Mouse (Mus musculus): ENCODE results near the gene Trio.

The Trio gene

GRCm38 (mm10) chr15:27945570-27945969, 80.1 kb downstream of the Trio start:
- in situ Hi-C loops (cut with MboI, MseI), result no loop called here

DNA sequence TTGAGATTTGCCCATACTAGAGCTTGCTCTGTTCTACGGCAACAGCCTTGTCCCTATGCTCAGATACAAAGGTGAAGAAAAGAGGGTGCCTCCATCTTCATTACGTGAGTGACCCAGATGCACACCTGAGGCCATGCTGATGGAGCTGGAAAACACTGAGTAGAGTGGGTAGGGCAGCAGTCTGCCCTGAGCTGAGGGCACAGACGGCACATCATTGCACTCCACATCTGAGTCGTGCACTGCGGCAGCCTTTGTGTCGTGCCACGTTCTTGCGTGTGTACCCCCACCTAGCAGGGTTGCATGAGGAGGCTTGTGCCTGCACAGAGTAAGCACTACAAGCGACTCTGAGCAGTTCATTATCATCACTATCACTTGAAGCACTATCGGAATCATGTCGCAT, 80.8 kb downstream of the Trio start:
- in situ Hi-C loops (cut with MboI, MseI), result no loop called here

DNA sequence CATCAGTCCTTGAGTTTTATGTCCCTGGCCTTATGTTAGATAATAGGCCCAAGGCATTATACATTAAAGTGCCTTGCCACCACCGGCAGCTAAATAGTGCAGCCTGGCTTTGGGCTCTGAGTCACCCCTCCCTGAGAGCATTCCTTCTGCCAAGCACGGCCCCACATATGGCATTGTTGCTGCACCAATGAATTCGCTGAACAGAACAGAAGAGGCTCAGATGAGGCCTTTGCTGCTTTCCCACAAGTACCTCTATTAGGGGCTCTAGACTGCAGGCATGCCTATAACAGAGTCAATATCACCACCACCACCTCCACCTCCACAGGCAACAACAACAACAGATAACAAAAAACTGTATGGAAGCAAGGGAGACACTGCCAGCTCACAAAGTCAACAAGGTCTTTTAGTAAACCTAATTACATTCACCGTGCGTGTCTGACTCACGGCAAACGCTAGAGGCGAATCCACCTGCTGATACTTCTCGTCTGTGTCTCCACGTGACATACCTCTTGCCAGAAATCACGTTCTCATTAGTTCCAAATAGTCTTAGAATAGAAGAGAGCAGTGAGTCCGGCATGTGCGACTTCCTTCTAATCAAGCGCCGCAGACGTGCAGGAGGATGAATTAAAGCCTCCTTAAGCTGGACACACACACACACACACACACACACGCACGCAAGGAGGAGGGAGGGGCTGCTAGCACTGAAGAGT, 82.0 kb downstream of the Trio start:
- in situ Hi-C loops (cut with MboI, MseI), result no loop called here

DNA sequence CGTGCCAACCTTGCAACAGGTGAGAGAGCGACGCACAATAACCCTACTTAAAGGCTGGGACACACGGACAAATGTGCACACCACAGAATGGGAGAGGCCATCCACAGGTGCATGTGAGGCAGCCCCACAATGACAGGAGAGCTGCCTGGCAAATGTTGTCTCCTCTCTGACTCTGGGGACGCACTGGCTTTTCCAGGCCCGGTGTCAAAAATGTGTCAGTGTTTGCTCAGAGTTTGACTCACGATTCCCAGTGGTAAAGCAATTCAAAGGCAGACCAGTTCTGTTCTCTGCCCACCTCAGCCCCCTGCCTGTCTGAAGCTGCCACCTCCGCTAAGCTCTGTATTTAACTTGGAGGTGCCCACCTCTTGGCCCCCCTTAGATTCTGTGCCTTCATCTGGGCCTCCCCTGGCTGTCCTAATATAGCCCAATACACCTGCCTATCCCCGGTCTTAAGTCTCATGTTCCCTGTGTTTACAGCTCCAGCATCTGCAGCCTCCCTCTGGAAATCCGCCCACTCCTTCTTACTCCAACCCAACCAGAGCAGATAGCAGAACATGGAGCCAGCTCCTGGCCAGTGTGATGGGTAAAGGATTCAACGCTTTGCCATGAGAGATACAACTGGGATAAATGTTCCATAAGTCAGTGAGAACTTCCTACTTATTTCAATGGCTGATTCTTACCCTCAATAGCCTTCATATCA, 83.3 kb downstream of the Trio start:
- in situ Hi-C loops (cut with MboI, MseI), result no loop called here

- in situ Hi-C loops (cut with MboI, MseI), result no loop called here
Observed at GRCm38 (mm10) chr15:27941441-27941840, 84.2 kb downstream of the Trio start.

DNA sequence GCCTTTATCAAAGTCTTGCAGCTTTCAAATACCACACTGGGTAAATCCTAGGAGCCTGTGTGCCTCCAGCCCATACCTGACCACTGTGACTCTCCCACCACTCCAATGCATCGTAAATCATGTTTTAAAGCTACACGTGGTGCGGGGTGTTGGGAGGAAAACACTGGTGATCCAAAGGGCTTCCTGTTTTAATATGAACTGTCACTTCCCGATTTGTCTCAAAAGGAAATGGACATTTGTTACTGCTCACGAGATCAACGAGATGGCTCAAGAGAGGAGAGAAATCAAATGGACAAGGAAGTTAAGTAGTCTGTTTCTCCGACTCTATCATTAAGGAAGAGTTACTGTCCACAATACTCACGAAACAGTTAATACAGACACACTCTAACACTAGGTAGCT, 84.6 kb downstream of the Trio start:
- in situ Hi-C loops (cut with MboI, MseI), result no loop called here

- in situ Hi-C loops (cut with MboI, MseI), result no loop called here
Observed at GRCm38 (mm10) chr15:27940032-27940431, 85.6 kb downstream of the Trio start.

- in situ Hi-C loops (cut with MboI, MseI), result loop anchor here (5.0 kb wide), 1 partner anchor 78 kb away; no protein-coding TSS in a partner anchor
Observed at GRCm38 (mm10) chr15:27938886-27939285, 86.8 kb downstream of the Trio start.

DNA sequence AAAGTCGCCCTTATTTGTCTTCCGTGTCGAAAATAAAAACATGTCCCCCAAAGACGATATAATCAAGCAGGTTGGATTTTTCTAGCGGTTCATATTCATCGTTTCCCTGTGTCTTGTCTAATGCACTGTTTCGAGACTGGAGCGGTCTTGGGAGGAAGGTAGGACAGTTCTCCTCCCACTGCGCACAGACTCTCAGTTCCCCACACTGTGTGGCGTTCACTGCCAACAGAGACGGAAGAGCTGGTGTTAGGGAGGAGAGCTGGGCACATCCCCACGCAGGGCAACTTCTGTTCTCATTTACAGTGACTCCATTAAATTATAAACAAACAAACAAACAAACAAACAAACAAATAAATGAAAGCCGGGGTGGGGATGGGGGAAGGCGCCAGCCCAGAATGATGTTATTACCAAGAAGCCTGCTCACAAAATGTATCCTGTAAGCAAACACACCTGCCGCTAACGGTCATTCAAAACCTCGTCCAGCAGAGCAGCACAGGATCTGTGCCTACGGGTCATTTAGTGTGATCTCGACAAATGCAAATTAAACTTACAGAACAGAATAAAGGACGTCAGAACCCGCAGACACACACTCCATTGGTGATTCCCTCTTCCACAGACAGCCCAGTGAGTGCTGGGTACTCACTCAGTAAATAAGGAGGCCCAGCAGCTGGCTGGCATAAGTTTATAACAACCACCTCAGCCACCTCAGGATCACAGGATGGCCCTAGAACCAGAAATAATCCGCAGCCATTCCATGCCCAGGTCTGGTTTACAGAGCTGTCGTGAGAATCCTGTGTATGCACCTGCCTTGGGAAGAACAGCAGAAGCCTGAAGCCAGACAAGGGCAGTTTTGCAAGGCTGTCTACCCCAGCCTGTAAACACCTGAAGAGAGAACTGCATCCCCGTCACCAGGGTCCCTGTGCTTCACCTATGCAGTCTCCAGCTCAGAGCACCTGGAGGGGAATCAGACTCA, 87.5 kb downstream of the Trio start:
- in situ Hi-C loops (cut with MboI, MseI), result loop anchor here (5.0 kb wide), 1 partner anchor 79 kb away; no protein-coding TSS in a partner anchor

GRCm38 (mm10) chr15:27937003-27937860, 88.4 kb downstream of the Trio start:
- in situ Hi-C loops (cut with MboI, MseI), result loop anchor here (5.0 kb wide), 1 partner anchor 80 kb away; no protein-coding TSS in a partner anchor

GRCm38 (mm10) chr15:27935772-27936746, 89.6 kb downstream of the Trio start:
- in situ Hi-C loops (cut with MboI, MseI), result loop anchor here (5.0 kb wide), 1 partner anchor 81 kb away; no protein-coding TSS in a partner anchor

DNA sequence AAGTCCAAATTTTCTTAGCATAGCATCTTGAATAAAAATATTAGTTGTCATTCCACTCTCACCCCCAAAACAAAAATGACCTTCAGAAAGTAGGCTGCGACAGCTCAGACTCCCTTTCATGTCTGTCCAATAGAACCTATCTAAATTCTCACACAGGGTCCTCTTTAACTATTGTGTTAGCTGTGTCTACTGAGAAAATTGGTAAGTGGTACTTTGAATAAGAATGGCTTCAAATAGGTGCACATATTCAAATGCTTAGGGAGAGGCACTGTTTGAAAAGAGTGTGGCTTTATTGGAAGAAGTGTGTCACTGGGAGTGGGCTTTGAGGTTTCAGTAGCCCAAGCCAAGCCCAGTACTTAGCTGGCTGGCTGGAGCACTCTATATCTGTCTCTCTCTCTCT, 92.4 kb downstream of the Trio start:
- in situ Hi-C loops (cut with MboI, MseI), result no loop called here

DNA sequence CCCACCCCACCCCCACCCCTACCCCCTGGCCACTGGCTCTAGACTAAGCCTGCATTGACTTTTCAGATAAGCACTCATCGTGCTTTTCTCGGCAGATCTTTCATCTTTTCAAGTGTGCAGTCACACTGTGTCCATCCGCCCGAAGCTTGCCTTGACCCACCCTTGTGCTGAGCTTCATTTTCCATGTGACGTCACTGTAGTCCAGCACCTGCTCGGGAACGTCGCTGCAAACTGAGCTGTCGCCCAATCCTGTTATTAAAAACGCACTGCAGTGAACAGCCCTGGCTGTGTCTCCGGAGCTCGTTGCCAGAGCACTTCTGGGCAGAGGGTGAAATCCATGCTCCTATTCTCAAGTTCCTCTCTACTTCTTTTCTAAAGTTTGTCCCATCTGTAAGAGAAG, 93.8 kb downstream of the Trio start:
- in situ Hi-C loops (cut with MboI, MseI), result no loop called here

GRCm38 (mm10) chr15:27931459-27931858, 94.2 kb downstream of the Trio start:
- in situ Hi-C loops (cut with MboI, MseI), result no loop called here

GRCm38 (mm10) chr15:27927614-27928013, 98.0 kb downstream of the Trio start:
- in situ Hi-C loops (cut with MboI, MseI), result no loop called here

DNA sequence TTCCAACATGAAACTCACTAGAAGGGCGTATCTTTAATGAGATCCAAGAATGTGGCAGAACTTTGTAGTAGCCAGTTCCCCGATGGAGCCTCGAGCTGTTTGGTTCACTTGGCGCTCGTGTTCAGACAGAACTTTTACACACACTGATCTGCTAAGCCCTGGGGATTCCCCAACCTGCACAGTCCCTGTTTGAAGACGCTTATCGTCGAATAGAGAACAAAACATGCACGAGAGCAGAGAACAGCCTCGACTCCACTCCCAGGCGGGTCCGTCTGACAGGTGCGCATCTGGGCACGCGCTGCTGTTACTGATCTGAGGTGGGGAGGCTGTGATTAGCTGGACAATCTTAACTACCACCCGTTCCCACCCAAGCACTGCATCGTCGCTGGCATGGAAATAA, 98.7 kb downstream of the Trio start:
- in situ Hi-C loops (cut with MboI, MseI), result no loop called here

DNA sequence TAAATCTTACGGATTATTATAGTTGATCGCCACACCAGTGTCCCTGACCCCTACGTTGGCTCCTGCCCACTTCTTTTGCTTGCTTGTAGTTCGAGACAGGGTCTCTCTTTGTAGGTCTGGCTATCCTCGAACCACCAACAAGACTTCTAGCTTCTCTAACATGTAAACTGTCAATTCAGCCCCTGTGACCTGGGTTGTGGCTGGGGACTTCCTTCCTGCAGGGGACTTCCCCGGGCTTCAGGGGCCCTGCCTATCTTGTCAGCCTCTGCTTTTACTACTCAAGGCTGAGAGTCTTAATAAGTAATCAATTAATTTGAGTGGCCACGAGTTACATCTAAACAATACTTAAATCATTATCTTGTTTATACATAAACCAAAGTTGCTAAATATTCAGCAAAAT, 99.2 kb downstream of the Trio start:
- in situ Hi-C loops (cut with MboI, MseI), result no loop called here

- in situ Hi-C loops (cut with MboI, MseI), result no loop called here
Observed at GRCm38 (mm10) chr15:27925865-27926264, 99.8 kb downstream of the Trio start.

DNA sequence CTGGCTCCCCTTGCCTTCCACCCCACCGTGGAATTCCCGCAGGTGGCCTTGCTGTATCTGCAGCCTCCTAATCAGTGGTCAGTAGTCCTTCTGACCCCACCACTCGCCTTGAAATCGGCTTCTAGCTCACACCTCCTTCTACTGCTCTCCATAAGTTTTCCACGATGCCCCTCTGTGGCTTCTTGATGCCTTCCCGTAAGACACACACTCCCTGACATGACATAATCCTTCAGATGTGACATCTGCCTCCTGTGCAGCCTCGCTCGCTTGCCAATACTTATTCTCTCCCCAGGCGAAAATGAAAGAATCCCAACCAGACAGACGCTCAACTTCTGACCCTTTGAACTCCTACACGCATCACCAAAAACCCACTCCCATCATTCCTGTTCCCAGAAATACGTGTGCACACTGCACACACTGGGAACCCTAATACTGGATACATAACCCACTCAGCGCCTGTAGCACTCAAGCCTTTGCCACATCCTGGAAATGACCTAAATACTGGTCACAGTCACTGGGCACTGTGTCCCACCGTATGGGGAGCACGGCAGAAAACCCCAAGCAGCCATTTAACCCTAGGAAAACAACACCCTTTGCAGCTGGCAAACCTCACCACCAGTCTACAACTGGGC, 100.5 kb downstream of the Trio start:
- in situ Hi-C loops (cut with MboI, MseI), result no loop called here

Data from regulatory T cell (primary cell).